Mouse (Mus musculus) thymus, adult 2 months (tissue): ENCODE measurements at regions not wholly inside any gene's neighbourhood (a gene's known extent, or its start where the extent isn't known, plus 50 kb on each side); places are given as distances from the start of the nearest gene placed in this dataset.

Experiments used
- CTCF ChIP-seq: fragments of 200-500 bp; IDR thresholded peaks from 2 replicates; pipeline ENCODE4 v1.5.1; 2012; ENCODE audit warnings: mild to moderate bottlenecking, control low read depth, low read length, moderate library complexity, borderline replicate concordance; ENCODE audit not compliant: control insufficient read depth, poor library complexity, insufficient read depth; ENCODE audit errors: extremely low read depth
- POLR2A ChIP-seq: fragments of 200-500 bp; IDR thresholded peaks from 2 replicates; pipeline ENCODE4 v1.6.1; 2012; ENCODE audit warnings: mild to moderate bottlenecking, low read length, control low read depth, moderate library complexity; ENCODE audit not compliant: control insufficient read depth, poor library complexity, insufficient read depth; ENCODE audit errors: extremely low read depth

DNA sequence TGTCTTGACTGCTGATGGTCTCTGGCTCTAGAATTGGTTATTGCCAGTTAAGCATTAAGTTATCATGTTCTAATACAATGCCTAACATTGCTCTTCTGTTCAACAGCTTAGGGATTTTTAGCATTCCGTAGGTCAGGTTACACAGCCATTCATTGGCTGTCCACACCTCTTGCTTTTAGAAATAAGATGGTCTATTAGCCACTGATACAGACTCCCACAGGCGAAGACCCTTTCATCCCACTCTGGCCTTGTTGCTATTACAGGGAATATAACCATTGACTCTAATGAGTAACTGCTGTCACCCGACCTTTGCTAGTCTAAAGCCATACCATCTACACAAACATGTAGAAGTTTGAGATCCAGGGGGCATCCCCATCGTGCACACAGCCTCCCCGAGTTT lies 191.6 kb downstream of the Papss1 start:
- TF ChIP-seq CTCF (no peak), POLR2A (no peak)
